Mouse (Mus musculus): ENCODE measurements at regions not wholly inside any gene's neighbourhood (a gene's known extent, or its start where the extent isn't known, plus 50 kb on each side); places are given as distances from the start of the nearest gene placed in this dataset.
"Not testable (repeated sequence)": the region's sequence is repeated elsewhere in the genome, so short reads cannot be mapped to it uniquely, and the experiment has no call there.

DNA sequence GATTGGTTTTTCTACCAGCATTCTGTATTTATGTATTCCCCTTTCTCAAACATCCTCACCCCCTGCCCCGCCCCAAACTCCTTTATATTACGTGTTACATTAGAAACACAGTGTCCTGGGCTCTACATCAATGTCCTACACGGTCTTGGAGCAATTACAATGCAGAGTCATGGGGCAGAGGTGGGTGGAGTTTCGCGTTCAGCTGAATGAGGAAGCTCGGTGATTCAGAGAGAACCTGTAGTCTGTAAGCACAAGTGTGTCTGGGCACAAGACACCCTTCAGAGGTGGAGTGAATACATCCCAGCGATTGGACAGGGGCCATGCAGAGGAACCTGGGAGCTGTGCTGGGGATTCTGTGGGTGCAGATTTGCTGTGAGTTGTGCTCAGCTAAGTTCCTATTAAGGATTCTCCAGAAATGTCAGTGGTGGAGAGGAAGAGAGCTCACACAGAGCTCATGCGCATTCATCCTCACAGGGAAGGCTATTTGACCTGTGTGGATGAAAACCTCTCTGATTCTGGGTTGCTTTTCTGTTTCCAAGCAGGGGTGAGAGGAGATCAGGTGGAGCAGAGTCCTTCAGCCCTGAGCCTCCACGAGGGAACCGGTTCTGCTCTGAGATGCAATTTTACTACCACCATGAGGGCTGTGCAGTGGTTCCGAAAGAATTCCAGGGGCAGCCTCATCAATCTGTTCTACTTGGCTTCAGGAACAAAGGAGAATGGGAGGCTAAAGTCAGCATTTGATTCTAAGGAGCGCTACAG lies 495.2 kb upstream of the Olfr1507 start:
- not testable (repeated sequence) for DNase-seq

DNA sequence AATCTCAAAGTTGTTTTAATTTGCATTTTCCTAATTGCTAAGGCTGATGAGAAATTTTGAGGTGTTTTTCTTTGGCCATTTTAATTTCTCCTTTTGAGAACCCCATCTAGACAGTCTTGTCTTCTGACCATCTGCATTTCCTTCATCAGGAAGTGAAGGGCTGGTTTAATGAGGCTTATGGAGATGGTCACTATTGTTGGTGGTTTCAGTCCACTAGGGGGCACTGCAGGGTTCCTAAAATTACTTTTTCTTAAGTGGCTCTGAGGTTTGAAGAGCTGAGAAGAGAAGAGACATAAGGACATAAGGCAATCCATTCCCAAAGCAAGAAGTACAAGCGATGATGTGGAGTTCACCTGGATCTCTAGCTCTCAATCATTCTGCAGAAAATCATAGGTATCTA lies 494.4 kb upstream of the Olfr1507 start:
- not testable (repeated sequence) for DNase-seq

DNA sequence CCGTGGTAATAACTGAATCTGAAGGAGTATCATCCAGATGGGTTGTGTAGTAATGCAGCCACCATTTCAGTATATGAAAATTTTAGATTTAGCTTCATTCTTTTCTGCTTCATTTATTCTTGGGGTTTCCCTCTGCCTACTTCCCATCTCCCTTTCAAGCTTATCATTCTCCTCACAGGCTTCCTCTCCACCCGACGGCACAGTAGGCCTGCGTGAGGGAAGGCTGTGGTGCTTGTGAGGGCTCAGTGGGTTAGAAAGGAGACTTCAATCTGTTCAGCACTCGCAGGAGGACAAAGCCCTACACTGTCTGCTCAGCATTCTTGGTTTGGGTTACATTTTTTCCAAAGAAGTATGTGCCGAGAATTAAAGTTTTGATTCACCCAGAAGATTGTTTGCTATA lies 493.0 kb upstream of the Olfr1507 start:
- not testable (repeated sequence) for DNase-seq

DNA sequence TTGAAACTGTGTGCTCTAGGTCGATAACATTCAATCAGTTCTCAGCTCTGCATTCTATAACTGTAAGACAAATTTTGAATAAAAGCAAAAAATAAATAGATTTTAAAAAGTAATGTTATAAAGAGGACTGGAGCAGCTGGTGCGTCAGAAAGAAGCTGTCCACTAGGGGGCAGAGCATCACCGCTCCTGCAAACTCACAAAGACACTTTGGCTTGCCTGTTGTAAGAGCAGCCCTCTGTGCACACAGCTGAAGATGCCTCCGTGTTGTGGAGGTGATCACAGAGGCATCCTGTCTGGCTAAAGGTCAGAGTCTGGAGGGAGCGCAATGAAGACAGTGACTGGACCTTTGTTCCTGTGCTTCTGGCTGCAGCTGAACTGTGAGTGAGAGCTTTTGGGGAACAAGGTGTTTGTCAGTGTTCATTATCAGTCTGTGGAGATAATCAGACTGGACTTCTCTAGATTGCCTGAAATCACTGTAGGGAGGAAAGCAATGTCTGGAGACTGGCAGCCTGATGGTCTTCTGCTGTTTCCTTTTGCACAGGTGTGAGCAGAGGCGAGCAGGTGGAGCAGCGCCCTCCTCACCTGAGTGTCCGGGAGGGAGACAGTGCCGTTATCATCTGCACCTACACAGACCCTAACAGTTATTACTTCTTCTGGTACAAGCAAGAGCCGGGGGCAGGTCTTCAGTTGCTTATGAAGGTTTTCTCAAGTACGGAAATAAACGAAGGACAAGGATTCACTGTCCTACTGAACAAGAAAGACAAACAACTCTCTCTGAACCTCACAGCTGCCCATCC lies 476.9 kb upstream of the Olfr1507 start:
- DNase-seq = not testable (repeated sequence)

DNA sequence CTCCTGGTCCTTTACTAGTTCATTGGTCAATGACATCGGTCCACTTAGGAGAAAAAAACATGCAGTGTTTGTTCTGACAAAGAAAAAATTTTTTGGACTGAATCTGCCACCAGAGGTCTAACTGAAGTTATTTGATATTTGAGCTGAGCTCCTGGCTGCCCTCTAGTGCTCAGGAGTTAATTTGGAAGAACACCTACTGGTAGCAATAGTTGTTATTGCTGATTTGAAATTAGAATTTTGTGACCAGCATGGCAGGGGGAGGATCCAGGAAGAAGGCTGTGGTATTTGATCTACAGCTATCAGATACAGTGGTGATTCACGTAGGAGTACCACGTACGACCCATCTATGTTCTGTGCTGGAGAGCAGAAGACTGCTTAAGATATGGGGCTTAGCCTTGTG lies 466.6 kb upstream of the Olfr1507 start:
- DNase-seq = not testable (repeated sequence)

DNA sequence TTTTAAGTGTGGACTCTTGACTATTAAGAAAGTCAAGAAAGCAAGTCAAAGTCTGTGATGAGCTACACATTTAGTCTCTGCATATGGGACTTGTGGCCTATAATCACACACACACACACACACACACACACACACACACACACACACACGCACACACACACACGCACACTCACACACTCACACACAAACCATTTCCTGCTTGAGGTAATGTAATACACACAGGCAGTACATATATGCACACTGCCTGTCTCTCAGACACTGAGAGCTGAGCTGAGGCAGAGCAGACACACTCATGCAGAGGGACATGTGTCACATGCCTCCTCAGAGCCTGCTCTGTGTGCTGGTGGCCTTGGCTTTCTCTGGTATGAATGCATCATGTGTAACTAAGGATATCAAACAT lies 461.0 kb upstream of the Olfr1507 start:
- not testable (repeated sequence) for DNase-seq

DNA sequence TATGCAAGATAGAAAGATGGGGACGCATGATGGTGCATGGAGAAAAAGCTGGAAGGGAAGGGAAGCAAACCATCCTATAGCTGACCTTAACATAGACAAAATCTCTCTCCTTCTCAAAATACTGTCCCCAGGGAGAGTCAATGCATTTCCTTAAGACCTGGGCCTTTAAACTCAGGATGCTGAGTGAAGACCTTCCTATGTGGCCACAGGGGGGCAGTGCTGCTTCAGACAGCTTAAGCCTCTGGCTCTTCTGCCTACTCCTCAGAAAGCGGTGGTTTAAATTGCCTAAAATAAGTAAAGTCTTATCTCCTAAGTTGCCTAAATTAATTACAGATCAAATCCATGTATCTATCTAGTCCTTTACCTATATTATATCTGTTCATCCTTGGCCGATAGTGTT lies 449.4 kb upstream of the Olfr1507 start:
- DNase-seq = not testable (repeated sequence)

DNA sequence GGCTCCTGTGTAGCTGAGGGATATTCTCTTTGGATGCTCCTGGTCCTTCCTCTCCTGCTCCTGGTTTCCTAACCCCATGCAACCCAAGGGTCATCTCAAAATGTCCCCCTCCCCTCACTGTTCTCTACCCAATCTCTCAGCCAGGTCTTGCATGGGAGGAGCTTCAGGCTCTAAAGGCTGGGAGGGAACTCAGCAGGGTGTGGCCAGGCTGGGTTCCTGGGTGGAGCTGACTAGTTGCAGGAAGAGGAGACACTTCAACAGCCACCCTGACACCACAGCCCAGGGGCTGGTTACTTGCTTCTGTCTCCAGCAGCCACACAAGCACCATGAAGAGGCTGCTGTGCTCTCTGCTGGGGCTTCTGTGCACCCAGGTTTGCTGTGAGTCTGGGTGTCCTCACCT lies 446.9 kb upstream of the Olfr1507 start:
- not testable (repeated sequence) for DNase-seq

DNA sequence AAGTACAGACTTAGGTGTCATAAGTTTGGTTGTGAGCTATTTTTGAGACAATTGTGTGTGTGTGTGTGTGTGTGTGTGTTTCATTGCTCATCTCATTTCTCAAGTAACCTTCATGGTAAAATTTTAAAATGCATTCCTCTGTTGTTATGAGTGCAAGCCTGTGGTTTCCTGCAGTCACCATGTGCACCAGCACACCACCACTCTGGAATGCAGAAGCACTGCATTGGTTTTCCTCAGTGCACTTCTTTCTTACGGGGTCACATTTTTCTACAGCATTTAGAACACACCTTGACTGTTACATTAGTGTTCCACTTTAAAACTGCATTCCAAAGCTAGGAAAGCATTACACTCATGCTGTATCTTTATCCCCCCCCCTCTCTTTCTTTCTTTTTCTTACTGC lies 446.2 kb upstream of the Olfr1507 start:
- not testable (repeated sequence) for DNase-seq

DNA sequence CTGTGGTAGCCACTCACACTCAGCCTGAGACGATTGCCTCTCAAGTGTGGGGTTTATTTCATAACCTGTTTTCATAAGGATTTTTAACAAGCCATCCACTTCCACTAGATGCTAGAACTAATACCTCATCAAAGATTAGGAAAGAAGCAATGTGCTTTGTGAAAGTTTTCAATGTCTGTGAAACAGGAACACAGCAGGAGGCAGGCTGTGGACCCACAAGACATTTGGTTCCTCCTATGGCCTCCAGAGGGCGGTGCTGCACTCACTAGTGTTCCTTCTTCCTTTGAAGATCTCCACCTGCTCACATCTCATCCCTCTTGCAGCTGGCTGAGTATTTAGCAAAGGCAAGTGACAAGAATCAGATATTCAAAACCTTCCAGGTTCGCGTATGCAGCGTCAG lies 424.6 kb upstream of the Olfr1507 start:
- not testable (repeated sequence) for DNase-seq

DNA sequence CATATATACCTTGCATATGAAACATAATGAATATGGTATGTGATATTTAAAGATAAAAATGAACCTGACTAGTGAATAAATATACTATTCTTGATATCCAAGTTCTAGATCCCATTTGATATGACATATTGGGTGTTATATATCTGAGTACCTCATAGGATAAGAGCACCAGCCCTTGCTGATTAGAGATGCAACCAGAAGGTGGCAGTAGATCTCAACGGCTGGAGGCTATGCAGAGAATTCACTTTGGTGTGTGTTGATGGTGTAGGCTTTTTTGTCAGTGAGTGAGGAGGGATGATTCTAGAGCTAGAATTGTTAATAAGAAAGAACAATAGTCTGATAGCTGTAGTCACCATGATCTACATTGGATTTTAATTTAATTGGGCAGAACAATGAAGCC lies 418.3 kb upstream of the Olfr1507 start:
- not testable (repeated sequence) for DNase-seq

DNA sequence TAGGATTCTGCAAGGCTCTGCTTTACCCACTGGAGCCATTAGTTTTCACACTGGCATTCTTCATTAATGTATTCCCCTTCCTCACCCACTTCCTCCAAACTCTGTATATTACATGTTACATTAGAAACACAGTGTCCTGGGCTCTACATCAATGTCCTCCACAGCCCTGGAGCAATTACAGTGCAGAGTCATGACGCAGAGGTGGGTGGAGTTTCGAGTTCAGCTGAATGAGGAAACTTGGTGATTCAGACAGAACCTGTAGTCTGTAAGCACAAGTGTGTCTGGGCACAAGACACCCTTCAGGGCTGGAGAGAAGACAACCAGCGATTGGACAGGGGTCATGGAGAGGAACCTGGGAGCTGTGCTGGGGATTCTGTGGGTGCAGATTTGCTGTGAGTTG lies 404.1 kb upstream of the Olfr1507 start:
- DNase-seq = not testable (repeated sequence)

DNA sequence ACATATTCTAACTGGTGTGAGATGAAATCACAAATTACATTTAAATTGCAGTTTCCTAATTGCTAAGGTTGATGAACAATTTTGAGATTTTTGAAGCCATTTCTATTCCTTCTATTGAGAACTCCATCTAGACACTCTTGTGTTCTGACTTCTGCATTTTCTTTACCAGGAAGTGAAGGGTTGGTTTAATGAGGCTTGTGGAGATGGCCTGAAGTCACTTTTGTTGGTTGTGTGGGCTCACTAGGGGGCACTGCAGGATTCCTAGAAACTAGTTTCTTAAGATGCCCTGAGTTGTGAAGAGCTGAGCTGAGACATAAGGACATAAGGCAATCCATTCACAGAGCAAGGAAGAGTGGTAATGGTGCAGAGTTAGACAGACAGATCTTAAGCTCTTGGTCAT lies 402.8 kb upstream of the Olfr1507 start:
- DNase-seq = not testable (repeated sequence)

DNA sequence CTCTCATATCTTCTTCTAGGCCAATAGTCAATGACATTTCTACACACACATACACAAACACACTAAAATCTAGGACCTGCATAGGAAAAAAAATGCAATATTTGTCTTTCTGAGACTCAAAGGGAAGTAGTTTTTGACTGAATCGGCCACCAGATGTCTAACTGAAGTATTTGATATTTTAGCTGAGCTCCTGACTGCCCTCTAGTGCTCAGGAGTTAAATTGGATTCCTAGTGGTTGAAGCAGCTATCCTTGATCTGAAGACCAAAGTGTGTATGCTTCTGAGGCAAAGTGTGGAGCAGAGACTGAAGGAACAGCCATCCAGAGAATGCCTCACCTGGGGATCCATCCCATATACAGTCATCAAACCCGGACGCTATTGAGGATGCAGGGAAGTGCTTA lies 384.4 kb upstream of the Olfr1507 start:
- not testable (repeated sequence) for DNase-seq

DNA sequence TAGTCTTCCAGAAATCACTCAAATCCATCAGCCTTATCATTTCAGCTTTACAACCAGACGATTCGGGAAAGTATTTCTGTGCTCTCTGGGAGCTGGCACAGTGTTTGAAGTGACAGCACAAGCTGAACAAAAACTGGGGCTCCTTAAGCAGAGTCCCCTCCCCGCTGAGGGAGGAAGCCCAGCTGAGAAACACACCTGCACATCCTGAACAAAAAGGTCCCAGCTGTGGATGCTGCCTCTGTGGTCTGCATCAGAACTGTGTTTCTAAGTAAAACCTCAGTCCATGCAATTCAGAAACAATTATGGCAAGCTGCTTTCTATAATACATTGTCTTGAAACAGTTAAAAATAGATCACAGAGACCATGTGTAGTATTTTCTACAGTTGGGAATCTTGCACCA lies 368.3 kb upstream of the Olfr1507 start:
- not testable (repeated sequence) for DNase-seq

DNA sequence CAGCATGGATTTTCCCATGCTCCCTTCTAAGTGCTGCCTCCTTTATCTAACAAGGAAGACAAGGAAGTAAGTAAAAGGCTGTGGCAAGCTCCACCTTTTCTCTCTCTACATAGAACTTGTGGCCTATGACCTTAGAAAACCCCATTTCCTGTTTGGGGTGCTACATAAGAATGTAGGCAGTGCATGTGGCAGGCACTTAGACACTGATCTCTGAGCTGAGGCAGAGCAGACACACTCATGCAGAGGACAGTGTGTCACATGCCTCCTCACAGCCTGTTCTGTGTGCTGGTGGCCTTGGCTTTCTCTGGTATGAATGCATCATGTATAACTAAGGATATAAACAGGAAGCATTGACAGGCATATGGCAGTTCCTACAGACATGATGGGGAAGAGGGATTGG lies 367.6 kb upstream of the Olfr1507 start:
- DNase-seq = not testable (repeated sequence)

DNA sequence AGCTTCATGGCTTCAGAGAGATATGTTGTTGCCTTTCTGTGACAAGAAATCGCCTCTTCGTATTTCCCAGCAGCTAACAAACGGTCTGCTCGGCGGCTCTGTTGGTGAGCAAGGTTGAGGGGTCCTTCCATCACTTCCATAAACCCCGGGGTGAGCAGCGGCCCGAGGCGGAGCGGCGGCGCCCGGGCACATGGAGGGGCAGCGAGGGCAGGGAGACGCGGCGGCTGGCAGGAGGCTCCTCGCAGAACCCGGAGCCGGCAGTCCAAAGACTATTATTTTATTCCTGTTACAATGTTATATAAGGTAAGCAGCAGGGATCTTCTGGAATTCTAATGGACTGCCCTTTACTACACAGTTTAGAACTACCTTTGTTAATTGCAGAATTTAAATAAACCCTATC lies 366.9 kb upstream of the Olfr1507 start:
- DNase-seq = not testable (repeated sequence)

DNA sequence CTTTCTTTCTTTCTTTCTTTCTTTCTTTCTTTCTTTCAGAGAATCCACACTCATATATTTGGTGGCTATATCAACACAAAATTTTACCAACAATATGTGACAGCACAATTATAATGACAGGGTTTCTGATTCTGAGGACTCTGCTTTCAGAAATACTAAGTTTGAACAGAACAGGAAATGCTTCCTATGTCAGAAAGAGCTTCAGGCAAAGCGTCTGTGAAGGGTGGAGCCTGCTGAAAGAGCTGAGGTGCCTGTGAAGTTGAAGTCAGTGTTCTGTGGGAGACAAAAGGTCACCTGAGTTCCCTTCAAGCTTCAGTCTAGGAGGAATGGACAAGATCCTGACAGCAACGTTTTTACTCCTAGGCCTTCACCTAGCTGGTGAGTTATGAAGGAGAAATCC lies 359.8 kb upstream of the Olfr1507 start:
- not testable (repeated sequence) for DNase-seq

DNA sequence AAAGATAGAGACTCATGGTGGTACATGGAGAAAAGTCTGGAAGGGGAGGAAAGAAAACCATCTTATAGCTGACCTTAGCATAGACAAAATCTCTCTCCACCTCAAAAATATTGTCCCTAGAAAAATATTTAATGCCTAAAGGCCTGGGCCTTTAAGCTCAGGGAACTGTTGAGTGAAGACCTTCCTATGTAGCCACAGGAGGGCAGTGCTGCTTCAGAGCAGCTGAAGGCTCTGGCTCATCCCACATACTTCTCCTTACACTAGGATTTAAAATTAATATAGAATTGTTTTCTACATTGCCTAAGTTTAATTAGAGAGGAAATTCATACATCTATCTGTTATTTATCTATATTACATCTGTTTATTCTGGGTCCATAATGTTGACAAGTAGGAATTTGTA lies 358.0 kb upstream of the Olfr1507 start:
- not testable (repeated sequence) for DNase-seq

DNA sequence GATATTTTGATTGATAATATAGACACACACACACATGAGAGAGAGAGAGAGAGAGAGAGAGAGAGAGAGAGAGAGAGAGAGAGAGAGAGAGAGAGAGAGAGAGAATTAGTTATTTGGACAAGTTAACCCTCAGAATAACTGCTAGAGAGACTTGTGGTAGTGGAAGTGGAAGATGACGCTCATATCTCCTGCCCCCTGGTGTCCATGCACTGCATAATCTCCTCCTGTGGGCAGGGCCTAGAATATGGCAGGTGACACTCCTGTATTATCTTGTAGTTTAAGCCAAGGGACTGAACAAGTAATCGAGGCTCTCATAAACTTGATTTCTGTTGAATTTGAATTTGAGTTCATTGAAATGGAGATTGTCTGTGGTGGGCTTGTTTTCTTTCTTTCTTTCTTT lies 352.4 kb upstream of the Olfr1507 start:
- DNase-seq = not testable (repeated sequence)

DNA sequence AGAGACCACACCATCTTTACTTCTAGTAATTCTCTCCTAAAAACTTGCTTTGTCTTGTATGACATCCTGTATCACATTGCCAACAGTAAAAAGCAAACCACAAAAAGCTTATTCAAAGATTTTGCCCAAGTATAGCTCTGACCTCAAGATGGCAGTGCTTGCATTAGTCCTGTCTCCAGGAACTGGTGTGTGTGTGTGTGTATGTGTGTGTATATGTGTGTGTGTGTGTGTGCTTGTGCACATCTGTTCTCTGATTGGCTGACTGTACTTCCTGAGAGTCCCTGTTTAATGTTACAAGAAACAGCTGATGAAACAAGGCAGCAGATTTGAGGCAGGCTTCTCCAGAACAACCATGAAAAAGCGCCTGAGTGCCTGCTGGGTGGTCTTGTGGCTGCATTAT lies 328.5 kb upstream of the Olfr1507 start:
- not testable (repeated sequence) for DNase-seq

DNA sequence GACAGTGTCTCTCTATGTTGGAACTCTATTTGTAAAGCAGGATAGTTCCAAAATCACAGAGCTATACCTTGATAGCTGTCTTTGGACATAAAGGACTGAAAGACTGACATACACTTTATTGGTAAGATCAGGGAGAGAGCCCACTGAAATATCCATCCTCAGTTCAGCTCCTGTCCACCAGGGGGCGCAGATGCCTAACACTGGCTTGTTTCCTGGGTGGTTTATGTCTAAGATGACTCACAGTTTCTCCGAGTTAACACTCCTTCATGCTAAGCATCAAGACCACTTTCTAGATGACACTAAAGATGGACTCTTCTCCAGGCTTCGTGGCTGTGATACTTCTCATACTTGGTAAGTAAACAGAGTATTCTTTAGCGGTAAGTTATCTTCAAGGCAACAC lies 326.1 kb upstream of the Olfr1507 start:
- not testable (repeated sequence) for DNase-seq

DNA sequence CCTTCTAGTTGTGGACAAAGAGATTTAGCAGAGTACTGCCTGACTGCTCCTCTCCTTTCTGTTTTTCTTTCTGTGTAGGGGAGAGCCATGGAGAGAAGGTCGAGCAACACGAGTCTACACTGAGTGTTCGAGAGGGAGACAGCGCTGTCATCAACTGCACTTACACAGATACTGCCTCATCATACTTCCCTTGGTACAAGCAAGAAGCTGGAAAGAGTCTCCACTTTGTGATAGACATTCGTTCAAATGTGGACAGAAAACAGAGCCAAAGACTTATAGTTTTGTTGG lies 315.5 kb upstream of the Olfr1507 start:
- DNase-seq = not testable (repeated sequence)
